Mouse (Mus musculus): ENCODE data around the gene Crot.
"Not testable (repeated sequence)": the region's sequence is repeated elsewhere in the genome, so short reads cannot be mapped to it uniquely, and the experiment has no call there.

Gene Crot

DNA sequence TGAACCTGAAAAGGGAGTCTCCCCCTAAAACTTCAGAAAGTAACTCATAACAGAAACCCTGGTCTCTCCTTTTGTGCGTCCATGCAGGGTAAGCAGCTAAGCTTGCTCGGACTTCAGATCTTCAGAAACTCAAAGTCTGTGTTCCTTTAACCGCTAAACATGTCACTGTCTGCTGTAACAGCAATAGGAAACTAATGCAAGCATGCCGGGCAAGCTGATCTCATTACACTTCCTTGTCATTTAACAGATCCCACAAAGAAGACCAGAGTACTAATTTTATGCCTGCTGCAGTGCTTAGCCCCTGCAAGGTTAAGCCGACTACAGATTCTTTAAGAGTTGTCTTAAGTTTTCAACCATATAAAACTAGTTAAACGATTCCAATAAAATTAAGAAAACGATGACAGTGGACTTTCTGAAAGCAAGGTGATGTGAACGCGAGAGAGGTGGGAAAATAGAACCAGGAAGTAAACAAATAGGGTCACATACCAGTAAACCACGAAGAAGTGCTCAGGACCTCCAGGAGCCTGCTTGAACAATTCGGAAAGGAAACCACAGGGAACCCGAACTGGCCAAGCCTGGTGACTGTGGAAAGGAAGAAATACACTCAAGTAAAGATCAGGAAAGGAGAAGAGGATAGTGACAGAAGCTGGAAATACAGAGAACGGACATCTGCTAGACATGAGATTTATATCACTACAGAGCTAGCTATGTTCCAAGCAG, 998 bp downstream of the Crot start:
- peak in 1 of 2 experiments; percentile 11 for DNase-seq

DNA sequence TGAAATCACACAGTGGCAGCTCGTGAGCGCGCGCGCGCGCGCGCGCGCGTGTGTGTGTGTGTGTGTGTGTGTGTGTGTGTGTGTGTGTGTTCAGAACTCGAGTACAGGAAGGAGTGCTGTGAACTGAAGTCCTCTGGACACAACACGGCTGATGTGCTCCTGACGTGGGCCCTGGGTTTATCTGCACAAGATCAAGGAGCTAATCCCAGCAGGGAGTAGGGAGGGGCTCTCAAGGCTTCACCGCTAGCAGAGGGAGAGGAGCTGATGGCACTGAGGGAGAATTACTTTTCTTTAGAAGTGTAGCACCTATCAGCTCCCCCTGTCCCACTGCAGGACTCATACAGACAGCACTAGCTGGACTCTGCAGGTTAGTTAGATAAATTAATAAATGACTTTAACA, 5.5 kb downstream of the Crot start:
- DNase-seq = no peak

DNA sequence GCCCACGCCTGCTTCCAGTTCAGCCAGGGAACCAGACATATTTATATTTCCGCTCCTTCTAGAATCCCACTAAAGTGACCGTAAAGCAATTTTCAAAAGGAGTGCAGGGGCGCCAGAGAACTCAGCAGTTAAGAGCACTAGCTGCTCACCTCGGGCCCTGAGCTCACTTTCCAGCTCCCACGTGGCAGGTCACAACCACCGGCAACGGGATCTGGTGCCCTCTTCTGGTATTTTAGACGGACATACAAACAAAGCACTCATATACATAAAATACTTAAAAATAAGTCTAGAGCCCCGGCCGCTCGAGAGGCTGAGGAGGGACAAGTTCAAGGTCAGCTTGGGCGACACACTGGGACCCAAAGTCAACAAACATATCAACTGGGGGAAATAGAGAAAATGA, 6.6 kb downstream of the Crot start:
- DNase-seq = no peak

DNA sequence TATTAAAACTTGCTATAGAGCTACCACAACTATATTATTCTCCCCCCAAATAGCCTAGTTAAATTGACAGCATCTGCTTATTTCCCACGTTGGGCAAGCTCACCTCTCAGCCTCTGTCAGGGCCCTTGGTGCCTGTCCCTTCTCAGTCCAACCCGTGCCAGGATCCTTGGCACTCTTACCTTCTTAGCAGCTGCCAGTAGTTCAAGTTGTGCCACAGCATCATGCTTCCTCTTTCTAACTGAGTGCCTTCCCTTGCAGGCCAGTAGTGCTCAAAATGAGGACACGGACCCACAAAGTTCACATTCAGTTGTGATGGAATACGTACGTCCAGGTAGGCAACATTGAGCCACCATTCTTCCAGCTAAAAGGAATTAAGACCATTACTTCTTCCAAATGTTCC, 9.2 kb downstream of the Crot start:
- DNase-seq = no peak

DNA sequence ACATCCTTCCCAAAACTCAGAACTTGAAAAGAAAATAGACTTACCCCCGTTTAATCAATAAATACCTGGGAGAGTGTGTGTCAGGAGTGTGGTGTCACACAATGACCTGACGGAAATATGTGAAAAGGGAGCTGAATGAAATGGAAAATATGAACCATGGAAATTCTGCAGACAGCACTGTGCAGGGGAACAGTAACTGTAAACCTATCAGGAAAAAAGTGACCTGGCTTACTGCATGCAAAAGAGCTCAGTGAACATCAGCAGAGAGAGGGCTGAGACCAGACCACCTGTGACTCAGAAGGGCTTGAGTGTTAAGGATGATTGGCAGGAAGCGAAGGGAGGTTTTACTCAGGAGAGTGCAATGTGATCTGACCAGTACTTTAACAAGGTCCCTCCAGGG, 11.7 kb downstream of the Crot start:
- no peak for DNase-seq

DNA sequence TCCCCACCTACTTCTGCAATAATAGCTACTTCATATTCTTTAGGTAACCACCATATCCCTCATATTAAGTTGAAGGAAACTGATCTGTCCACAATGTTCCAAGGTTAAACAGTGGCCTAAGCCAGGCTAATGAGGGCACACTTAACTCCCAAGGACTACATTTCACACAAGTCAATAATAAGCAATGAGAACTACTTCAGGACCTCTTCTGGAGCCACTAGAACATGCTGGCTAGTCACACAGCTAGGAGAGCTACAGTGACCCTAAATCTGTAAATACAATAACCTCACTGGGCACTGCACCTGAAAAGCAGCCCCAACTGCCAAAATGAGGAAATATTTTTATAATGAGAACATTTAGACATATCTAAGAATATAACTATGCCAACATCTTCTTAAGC, 22.4 kb downstream of the Crot start:
- DNase-seq = no peak

DNA sequence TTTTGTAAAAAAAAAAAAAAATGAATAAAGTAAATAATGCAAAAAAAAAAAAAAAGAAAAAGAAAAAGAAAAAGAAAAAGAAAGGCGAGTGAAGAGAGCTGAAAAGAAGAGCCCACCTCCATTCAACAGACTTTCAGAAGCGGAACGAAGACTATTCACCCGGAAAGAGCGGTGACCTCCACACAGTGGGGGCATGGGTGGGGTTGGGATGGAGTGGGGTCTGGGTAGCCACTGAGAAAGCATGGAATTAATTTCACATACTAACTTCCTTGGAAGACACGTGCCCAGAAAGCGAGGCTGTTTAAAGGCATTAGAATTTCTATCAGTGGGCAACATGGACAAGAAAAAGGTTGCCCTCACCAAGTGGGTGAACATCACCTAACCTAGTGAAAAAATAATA, 24.8 kb downstream of the Crot start:
- DNase-seq = no peak

DNA sequence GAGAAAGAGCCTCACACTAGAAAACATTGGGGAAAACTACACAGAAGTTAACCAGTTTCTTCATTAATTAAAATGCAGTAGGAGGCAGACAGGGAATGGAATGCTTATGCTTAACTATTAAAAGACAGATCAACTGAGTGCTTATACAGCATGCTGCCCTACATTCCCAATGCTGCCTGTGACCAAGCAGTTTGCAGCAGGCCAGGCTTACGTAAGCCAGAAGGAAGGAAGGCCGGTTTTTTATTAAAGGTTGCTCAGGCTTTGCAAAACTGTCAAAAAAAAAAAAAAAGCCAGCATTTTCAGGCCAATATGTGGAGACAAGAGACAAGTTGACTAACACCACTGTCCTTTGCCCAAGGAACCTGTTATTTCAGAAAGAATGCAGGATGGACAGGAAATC, 26.4 kb downstream of the Crot start:
- no peak for DNase-seq

DNA sequence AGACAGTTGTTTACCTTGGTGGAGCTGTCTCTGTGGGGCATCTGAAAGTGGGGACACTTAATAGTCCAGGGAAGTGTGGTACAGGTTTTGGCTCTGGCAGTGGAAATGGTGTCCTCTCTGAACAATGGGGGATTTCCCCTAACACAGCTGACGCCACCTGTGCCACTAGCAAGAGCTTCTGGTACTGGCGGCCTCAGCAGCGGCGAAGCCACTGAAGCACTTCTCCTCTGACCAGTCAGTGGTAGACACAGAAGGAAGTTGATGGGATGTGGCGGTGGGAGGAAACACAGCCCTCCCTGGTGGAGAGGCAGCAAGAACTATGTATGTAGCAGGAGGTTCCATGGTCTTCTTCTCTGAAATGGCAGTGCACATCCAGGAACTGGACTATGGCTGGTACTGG, 32.6 kb downstream of the Crot start:
- peak in 1 of 2 experiments; percentile 16 for DNase-seq

DNA sequence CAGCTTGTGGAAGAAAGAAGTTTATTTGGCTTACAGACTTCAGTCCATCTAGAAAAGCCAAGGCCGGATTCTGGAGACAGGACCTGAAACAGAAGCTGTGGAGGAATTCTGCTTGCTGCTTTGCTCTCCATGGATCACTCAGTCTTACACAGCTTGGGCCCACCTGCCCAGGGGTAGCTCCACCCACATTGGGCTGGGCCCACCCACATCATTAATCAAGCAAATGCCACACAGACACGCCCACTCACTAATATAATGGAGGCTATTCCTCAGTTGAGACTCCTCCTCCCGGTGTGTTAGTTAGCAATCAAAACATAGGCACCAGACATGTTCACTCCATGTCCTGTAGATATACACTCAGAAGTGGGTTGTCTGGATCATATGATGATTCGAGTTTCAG, 36.6 kb downstream of the Crot start:
- DNase-seq = no peak

DNA sequence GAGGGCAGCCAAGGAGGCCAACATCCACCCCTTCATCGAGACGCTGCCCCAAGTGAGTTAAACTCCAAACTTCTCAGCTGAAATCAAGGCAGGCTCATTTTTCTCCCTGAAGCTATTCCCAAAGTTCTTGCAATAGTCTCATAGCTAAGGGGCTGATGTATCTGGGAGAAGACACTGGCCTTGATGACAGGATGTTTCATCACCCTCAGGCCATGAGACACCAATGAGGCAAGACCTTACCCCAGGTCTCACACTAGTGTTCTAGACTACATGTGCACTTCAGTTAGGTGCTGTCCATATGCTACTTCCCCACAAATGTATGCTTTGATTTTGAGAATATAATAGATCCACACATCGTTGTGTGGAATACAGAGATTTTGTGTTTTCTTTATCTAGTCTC, 41.6 kb downstream of the Crot start:
- no peak for DNase-seq

DNA sequence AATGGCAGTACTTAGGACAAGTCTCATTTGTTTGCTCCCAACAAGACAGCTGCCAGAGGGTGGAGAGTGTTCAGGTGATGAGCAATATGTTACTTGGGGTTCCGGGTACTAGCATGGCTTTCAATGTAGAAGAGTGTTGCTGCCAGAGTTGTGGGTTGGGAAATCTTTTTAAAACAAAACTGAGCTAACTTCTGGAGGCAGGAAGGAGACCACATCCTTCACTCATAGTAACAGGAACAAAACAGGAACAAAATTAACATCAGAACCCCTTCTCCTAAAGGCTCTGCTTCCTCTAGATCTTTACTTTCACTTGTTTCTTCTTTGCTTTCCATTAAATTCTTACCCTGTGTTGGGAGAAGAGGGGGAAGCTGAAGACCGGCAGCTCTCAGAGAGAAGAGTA, 43.5 kb downstream of the Crot start:
- DNase-seq = no peak

DNA sequence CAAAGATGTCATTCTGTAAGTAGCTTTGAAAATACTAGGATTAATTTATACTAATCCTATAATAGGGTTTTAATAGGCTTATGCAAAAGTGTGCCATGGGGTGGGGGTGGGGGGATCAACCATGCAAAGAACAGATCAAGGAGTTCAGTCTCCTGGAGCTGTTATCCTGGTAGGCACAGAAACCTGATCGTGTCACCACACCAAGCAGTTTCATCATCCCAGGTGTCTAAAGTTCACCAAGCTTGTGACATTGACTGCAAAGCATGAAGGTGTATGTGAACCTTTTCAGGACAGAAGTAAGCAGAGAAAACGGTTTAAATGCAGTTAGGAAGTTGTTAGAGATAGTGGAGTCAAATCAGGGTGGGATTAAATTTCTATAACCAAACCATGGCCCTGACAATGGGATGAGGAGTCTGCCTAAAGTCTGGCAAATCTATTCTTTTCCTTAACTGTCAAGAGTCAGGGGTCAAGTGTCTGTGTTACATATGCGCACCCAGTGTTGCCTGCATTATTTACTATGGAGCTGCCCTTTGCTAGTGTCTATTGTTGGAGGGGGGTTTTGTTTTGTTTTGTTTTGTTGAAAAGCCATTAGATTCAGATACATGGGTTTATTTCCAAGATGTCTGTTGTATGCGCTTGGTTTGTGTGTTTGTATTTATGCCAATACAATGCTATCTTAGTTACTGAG, 49.6 kb downstream of the Crot start:
- DNase-seq = no peak

DNA sequence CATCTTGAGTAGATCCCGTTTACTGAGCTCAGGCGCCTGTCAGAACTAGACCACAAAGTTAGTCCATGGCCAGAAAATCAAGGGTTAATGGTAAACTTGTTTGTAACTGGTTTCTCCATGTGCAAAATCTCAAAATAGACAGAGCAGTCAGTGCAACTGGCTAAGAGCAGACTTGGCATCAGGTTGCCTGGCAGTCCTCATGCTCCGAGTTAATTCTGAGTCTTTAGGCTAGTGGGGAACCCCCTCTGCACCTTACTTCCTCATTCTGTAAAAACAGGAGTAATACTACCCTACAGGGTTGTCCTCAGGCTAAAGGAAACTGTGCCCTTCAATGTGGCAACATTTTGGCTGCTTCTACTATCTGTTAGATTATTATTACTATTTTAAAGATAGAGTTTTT, 53.3 kb downstream of the Crot start:
- peak in 1 of 2 experiments; percentile 31 for DNase-seq

DNA sequence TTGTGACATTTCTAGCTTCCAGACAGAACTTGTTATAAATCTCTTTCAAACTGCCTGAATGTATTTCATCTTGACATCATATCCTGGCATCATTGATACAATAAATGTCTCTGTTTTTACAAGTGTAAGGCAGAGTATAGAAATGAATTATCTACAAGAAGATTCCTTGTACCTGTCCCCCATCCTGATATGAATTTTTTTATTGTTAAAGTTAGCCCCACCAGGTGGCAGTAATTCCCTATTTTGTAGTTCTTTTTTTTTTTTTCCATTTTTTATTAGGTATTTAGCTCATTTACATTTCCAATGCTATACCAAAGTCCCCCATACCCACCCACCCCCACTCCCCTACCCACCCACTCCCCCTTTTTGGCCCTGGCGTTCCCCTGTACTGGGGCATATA, 55.9 kb downstream of the Crot start:
- not testable (repeated sequence) for DNase-seq

DNA sequence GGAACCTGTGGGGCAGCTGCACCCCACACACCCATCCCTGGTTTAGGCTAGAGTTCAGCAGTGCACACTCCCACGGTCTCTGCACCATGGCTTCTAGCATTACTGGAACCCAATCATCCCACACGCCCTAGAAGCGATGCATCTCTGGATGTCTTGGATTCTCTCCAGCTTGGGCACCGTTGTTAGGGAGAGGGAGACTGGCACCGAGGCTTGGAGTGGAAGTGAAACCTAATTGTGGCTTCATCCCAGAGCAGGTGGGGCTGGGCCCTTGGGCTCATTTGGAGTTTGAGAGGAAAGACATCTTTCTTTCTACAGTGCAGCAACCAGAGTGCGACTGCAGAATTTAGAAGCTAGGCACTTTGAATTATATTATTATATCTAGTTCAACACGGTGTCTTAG, 59.2 kb downstream of the Crot start:
- no peak for DNase-seq

DNA sequence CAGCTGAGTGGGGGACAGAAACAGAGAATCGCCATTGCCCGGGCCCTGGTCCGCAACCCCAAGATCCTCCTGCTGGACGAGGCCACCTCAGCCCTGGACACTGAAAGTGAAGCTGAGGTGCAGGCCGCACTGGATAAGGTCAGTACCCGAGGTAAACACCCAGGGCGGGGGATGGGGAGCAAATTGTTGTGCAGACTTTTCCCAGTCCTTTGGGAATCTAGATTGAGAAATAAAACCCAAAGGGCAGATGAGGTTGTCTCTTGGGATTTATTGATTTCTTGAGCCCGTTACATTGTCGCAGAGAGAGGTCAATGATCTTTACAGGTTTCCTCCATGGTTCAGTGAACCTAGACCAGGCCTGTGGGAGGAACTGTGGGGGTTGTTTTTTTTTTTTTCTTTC, 68.7 kb downstream of the Crot start:
- no peak for DNase-seq

DNA sequence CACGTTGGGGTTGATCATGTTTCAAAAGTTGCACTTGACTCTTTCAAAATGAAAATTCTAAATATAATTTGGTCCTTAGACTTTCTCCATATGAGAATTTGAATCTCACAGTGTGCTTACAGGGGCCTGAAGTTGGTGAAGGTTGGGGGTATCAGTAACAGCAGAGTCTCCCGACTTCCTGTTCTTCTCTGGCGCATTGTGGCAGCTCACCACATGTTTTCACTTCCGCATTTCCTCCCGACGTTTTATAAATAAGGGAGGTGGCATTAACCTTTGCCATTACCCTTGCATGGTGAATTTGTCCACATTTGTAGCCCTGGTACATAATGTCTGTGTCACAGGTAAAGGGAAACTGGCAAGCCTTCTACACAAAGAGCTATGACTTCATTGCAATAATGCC, 80.1 kb downstream of the Crot start:
- peak in 1 of 2 experiments; percentile 12 for DNase-seq

DNA sequence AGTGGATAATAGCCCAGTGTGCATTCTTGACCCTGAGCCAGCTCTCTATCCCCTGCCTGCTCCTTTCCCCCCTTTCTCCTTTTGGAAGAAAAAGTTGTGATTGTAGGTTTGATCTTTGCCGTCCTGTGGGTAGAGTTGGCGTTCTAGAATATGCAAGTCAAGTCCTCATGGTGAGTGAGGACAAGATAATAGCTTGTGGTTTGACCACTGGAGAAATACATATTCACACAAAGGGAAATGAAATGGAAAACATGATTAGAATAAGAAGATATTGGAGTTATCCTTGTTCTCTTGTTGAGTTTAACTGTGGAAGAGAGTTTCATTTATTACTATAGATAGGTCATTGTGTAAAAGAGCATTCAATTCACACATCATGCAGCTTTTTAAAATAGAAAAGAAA, 80.7 kb downstream of the Crot start:
- no peak for DNase-seq

All from spleen, adult 18-20 months (tissue).